Mouse (Mus musculus) bone marrow, adult 2 months (tissue): ENCODE data around the gene Avpi1.

Experiments used
- CTCF ChIP-seq: fragments of 200-500 bp; IDR thresholded peaks from 2 replicates; pipeline ENCODE4 v1.5.1; 2011; ENCODE audit warnings: low read length, control low read depth; ENCODE audit not compliant: control insufficient read depth, insufficient read depth
- POLR2A ChIP-seq: fragments of 200-500 bp; IDR thresholded peaks from 2 replicates; pipeline ENCODE4 v1.6.1; 2011; ENCODE audit warnings: low read depth, mild to moderate bottlenecking, control low read depth, low read length, borderline replicate concordance; ENCODE audit not compliant: control insufficient read depth

- TF ChIP-seq CTCF (no peak), POLR2A (no peak)
These were observed 6.2 kb upstream of the Avpi1 start for GRCm38 (mm10) chr19:42135070-42135469.
